ENCODE assay signal across 19 mouse cellular contexts in the genomic region with DNA sequence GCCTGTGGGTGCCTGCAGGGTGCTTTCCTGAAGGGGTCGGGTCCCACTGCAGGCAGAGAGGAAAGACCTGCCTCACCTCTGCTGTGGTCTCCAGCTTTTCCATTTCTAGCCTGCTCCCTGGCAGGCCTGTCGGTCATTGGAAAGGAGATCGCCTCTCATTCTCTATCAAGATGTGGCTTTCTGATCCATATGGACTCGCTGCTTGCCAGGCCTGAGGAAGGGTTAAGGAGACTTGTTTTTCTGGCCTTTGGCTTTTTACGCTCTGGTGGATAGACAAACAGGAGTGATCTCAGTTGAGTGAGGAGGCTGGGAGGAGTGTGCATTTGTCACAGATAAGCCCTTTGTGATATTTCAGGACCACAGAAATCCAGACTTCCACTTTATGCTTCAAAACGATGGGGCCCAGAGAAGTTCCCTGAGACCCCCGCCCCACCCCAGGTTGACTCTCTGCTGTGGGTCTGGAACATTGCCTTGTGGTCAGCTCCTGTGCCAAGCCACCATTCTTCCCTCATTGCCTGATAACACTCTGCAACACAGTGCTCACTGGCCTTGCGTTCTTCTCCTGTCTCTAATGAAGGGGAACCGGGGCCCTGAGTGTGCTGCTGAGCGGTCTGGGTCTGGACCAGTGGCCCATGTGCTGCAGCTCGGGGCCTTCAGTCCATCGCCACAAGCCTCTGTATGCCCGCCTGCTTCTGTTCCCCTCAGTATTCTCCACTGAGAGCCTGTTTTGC. TPM values are rescaled to one million over a fixed set of nuclear protein-coding genes. Genes with fewer than 3 reads are reported as not detected.
A peak's percentile ranks its signal among the peaks of the same experiment; 100 is the strongest.
DNase-seq lines count a peak whose midpoint lies in the region; ATAC-seq and TF ChIP-seq lines count a peak whose summit lies in the region.
"Had no signal": no experiment of that assay in that cellular context is flagged by ENCODE, and none has a peak within 500 bp of the region (broad histone marks: within the 10 kb centered on the region; RNA-seq: fewer than 3 reads in every experiment).

No protein-coding gene starts in this region.

- H3K9ac ChIP-seq in kidney, embryonic 16.5 days (replicated peaks; ENCODE audit: low read length) = no peak overlapping the region
- no peak overlapping the region for H3K9ac ChIP-seq in midbrain, embryonic 11.5 days (ENCODE audit: low read length)
- H3K9ac ChIP-seq: embryonic facial prominence, embryonic 12.5 days; forebrain, embryonic 15.5 days; limb, embryonic 12.5 days; liver, embryonic 12.5 days had no signal

- CTCF ChIA-PET in Patski (lab: Charles Lee) = interaction anchor here (1.6 kb wide), 1 partner anchor 127 kb away, joined by 3 read pairs; no protein-coding TSS in a partner anchor

- peak overlapping the region; percentile 79 for H3K27ac ChIP-seq in kidney, embryonic 16.5 days (ENCODE audit: low read length)
- H3K27ac ChIP-seq in midbrain, embryonic 11.5 days (ENCODE audit: low read depth, low read length) = no peak overlapping the region
- no peak overlapping the region for H3K27ac ChIP-seq in heart, embryonic 10.5 days
- H3K27ac ChIP-seq: embryonic facial prominence, embryonic 12.5 days; forebrain, embryonic 15.5 days; limb, embryonic 12.5 days; liver, embryonic 12.5 days; midbrain, embryonic 10.5 days had no signal

- no peaks in the 10 kb centered on the region for H3K9me3 ChIP-seq in kidney, embryonic 16.5 days (ENCODE audit: low read length)
- no peaks in the 10 kb centered on the region for H3K9me3 ChIP-seq in midbrain, embryonic 11.5 days (ENCODE audit: control insufficient read depth, low read length)
- peaks cover 6% of the 10 kb centered on the region; the same call in 1 of the 2 replicates for H3K9me3 ChIP-seq in heart, embryonic 10.5 days
- H3K9me3 ChIP-seq: forebrain, embryonic 15.5 days had no signal

- H3K4me2 ChIP-seq in kidney, embryonic 16.5 days (replicated peaks; ENCODE audit: low read depth, low read length) = peak overlapping the region; percentile 21; the same call in 1 of the 2 replicates
- H3K4me2 ChIP-seq in midbrain, embryonic 11.5 days = no peak overlapping the region
- H3K4me2 ChIP-seq: embryonic facial prominence, embryonic 12.5 days; forebrain, embryonic 15.5 days; limb, embryonic 12.5 days; liver, embryonic 12.5 days had no signal

- H3K4me1 ChIP-seq in kidney, embryonic 16.5 days (ENCODE audit: insufficient read depth, low read length) = peaks cover 19% of the 10 kb centered on the region
- H3K4me1 ChIP-seq in midbrain, embryonic 11.5 days (ENCODE audit: control insufficient read depth, insufficient read depth, low read length) = no peaks in the 10 kb centered on the region
- no peaks in the 10 kb centered on the region for H3K4me1 ChIP-seq in heart, embryonic 10.5 days
- H3K4me1 ChIP-seq: forebrain, embryonic 15.5 days; limb, embryonic 12.5 days; liver, embryonic 12.5 days; midbrain, embryonic 10.5 days had no signal

- H3K27me3 ChIP-seq in Patski = no peaks in the 10 kb centered on the region
- H3K27me3 ChIP-seq in kidney, embryonic 16.5 days (ENCODE audit: insufficient read depth, low read length) = no peaks in the 10 kb centered on the region
- H3K27me3 ChIP-seq in midbrain, embryonic 11.5 days (ENCODE audit: control insufficient read depth, insufficient read depth, low read length) = no peaks in the 10 kb centered on the region
- no peaks in the 10 kb centered on the region for H3K27me3 ChIP-seq in heart, embryonic 10.5 days (ENCODE audit: insufficient read depth, poor library complexity, severe bottlenecking)
- H3K27me3 ChIP-seq: embryonic facial prominence, embryonic 12.5 days; forebrain, embryonic 15.5 days; limb, embryonic 12.5 days; liver, embryonic 12.5 days had no signal

- POLR2A ChIA-PET in Patski (lab: Charles Lee) = interaction anchor here (0.7 kb wide), 1 partner anchor 11 kb away, joined by 3 read pairs; no protein-coding TSS in a partner anchor

- 43% methylated on average over 13 of the region's 13 CpGs for WGBS in kidney, embryonic 16.5 days
- 91% methylated on average over 13 of the region's 13 CpGs for WGBS in midbrain, embryonic 11.5 days
- 85% methylated on average over 13 of the region's 13 CpGs for WGBS in heart, embryonic 10.5 days

- ATAC-seq in Patski = peak; percentile 76
- peak; percentile 88 for ATAC-seq in kidney, embryonic 16.5 days (ENCODE audit: low FRiP score, low TSS enrichment)
- ATAC-seq in granulocyte monocyte progenitor cell, adult 5-6 weeks (replicated peaks; ENCODE audit: poor library complexity, severe bottlenecking) = no peak
- ATAC-seq in midbrain, embryonic 11.5 days (ENCODE audit: low FRiP score) = no peak
- ATAC-seq: forebrain, embryonic 15.5 days; liver, embryonic 12.5 days had no signal

- no peak overlapping the region for H3K4me3 ChIP-seq in kidney, embryonic 16.5 days (ENCODE audit: low read length)
- no peak overlapping the region for H3K4me3 ChIP-seq in midbrain, embryonic 11.5 days (ENCODE audit: low read depth, low read length)
- no peak overlapping the region for H3K4me3 ChIP-seq in heart, embryonic 10.5 days
- H3K4me3 ChIP-seq: embryonic facial prominence, embryonic 12.5 days; forebrain, embryonic 15.5 days; limb, embryonic 12.5 days; liver, embryonic 12.5 days; midbrain, embryonic 10.5 days had no signal

- no peak for TF ChIP-seq CTCF in Patski (IDR thresholded peaks at IDR 0.05)

- peak; percentile 69 to 72 for DNase-seq in cerebellum, postnatal 10 days
- DNase-seq in cerebellum, adult 8-10 months = no peak
- DNase-seq in Patski (ENCODE audit: low read depth, low spot score) = no peak
- DNase-seq in kidney, adult 11 months = peak; percentile 38
- DNase-seq in midbrain, embryonic 11.5 days (ENCODE audit: low spot score, missing footprints) = no peak
- DNase-seq in heart, embryonic 10.5 days (ENCODE audit: low spot score) = no peak
- DNase-seq: B cell, adult 2 months; gastrocnemius, postnatal 36 days; lung, adult 2 months; lung, postnatal 36 days; spleen, adult 18-20 months; thymus, postnatal 36 days had no signal

- peaks cover 54% of the 10 kb centered on the region for H3K36me3 ChIP-seq in kidney, embryonic 16.5 days (ENCODE audit: insufficient read depth, low read length)
- peaks cover 11% of the 10 kb centered on the region for H3K36me3 ChIP-seq in midbrain, embryonic 11.5 days (ENCODE audit: control insufficient read depth, insufficient read depth, low read length)
- peaks cover 83% of the 10 kb centered on the region for H3K36me3 ChIP-seq in heart, embryonic 10.5 days

- in situ Hi-C loops in Patski (cut with MboI; ENCODE audit: low pct_unique_long_range_greater_than_20kb) = no loop called here

RNA-seq across cellular contexts. Expression of gene Polr1d, which starts 32.2 kb away (rescaled TPM):
- 168 TPM for polyA plus RNA-seq in Patski (2021)
- polyA plus RNA-seq in kidney, embryonic 16.5 days (2015; fragmentation: Nextera tagmentation; extraction: Ambion mirVana) = 137 and 142 TPM in 2 replicates
- total RNA-seq in granulocyte monocyte progenitor cell, adult 5-6 weeks (2014; fragmentation: Nextera tagmentation) = 135 and 160 TPM in 2 replicates
- 133 and 146 TPM in 2 replicates for total RNA-seq in granulocyte monocyte progenitor cell, adult 5-6 weeks (2017)
- 111 and 120 TPM in 2 replicates for polyA plus RNA-seq in midbrain, embryonic 11.5 days (2014; fragmentation: Nextera tagmentation; extraction: Ambion mirVana)
- polyA plus RNA-seq in heart, embryonic 10.5 days (2016; fragmentation: Nextera tagmentation; extraction: Ambion mirVana) = 114 and 129 TPM in 2 replicates

RNA-seq across cellular contexts. Expression of gene Lnx2, which starts 32.6 kb away (rescaled TPM):
- 15.4 TPM for polyA plus RNA-seq in Patski (2021)
- 16.0 and 17.9 TPM in 2 replicates for polyA plus RNA-seq in kidney, embryonic 16.5 days (2015; fragmentation: Nextera tagmentation; extraction: Ambion mirVana)
- 7.9 and 8.9 TPM in 2 replicates for total RNA-seq in granulocyte monocyte progenitor cell, adult 5-6 weeks (2014; fragmentation: Nextera tagmentation)
- total RNA-seq in granulocyte monocyte progenitor cell, adult 5-6 weeks (2017) = 5.6 and 11.3 TPM in 2 replicates
- 8.1 and 8.9 TPM in 2 replicates for polyA plus RNA-seq in midbrain, embryonic 11.5 days (2014; fragmentation: Nextera tagmentation; extraction: Ambion mirVana)
- 7.7 and 10.0 TPM in 2 replicates for polyA plus RNA-seq in heart, embryonic 10.5 days (2016; fragmentation: Nextera tagmentation; extraction: Ambion mirVana)

Comparison
In these comparisons a context has a peak if more than half of its experiments do, and no peak if none do; other contexts are left out.
1. DNase-seq: peak in cerebellum, postnatal 10 days (2 of 2) and kidney, adult 11 months (single experiment); none in cerebellum, adult 8-10 months (single experiment), Patski (single experiment), midbrain, embryonic 11.5 days (single experiment) and heart, embryonic 10.5 days (single experiment).
2. ATAC-seq: peak in Patski (single experiment) and kidney, embryonic 16.5 days (single experiment); none in granulocyte monocyte progenitor cell, adult 5-6 weeks (single experiment) and midbrain, embryonic 11.5 days (single experiment).